Mouse (Mus musculus) midbrain, embryonic 12.5 days (tissue): ENCODE data around the gene Rbm6. TPM values are rescaled to one million over a fixed set of nuclear protein-coding genes. Genes with fewer than 3 reads are reported as not detected.

Experiments used
- ATAC-seq: fragments of 200-750 bp; cut with Nextera tagmentation; 2 replicates; pipeline ENCODE4 v1.8.0; 2017; ENCODE audit warnings: low read depth, moderate TSS enrichment, moderate library complexity; ENCODE audit not compliant: low FRiP score
- H3K27ac ChIP-seq: fragments of 300-500 bp; sonication (generic); replicated peaks from 2 replicates; pipeline ENCODE4 v1.5.1; 2016; ENCODE audit warnings: mild to moderate bottlenecking
- H3K27me3 ChIP-seq: fragments of 300-500 bp; sonication (generic); 2 replicates; pipeline ENCODE4 v1.6.1; 2016; ENCODE audit warnings: mild to moderate bottlenecking
- H3K36me3 ChIP-seq: fragments of 300-500 bp; sonication (generic); 2 replicates; pipeline ENCODE4 v1.6.1; 2016
- H3K4me1 ChIP-seq: fragments of 300-500 bp; sonication (generic); 2 replicates; pipeline ENCODE4 v1.6.1; 2016
- H3K4me2 ChIP-seq: fragments of 300-500 bp; sonication (generic); replicated peaks from 2 replicates; pipeline ENCODE4 v1.6.1; 2016; ENCODE audit warnings: mild to moderate bottlenecking, moderate library complexity
- H3K4me3 ChIP-seq: fragments of 300-500 bp; sonication (generic); 2 replicates; pipeline ENCODE4 v1.5.1; 2016; ENCODE audit warnings: mild to moderate bottlenecking
- H3K9ac ChIP-seq: fragments of 300-500 bp; sonication (generic); replicated peaks from 2 replicates; pipeline ENCODE4 v1.6.1; 2016; ENCODE audit warnings: mild to moderate bottlenecking, moderate library complexity
- H3K9me3 ChIP-seq: fragments of 300-500 bp; sonication (generic); 2 replicates; pipeline ENCODE4 v1.6.1; 2016; ENCODE audit warnings: mild to moderate bottlenecking
- WGBS: fragments of 180-500 bp; shearing (Covaris S2); methylation state at CpG from one replicate; pipeline ENCODE4 v1.1.7; 2016; 5-methylcytosine and 5-hydroxymethylcytosine counted together
- polyA plus RNA-seq: library from polyadenylated mRNA; unstranded; fragments of >200 nt; fragmentation: Nextera tagmentation; extraction: Ambion mirVana; gene quantifications from 2 replicates; pipeline ENCODE4 v1.2.1, GENCODE M21; 2016

Rbm6 gene
- polyA plus RNA-seq, 1 experiment from 2014 or later: 135 TPM

- no peak overlapping the region for H3K9ac ChIP-seq
- no peak overlapping the region for H3K4me3 ChIP-seq
- H3K36me3 ChIP-seq: peaks cover 11% of the 10 kb centered on the region
- no peak overlapping the region for H3K4me2 ChIP-seq
- WGBS: 74% methylated on average over 1 of the region's 1 CpGs
- ATAC-seq: no peak
- no peaks in the 10 kb centered on the region for H3K9me3 ChIP-seq
- no peak overlapping the region for H3K27ac ChIP-seq
- no peaks in the 10 kb centered on the region for H3K4me1 ChIP-seq
- no peaks in the 10 kb centered on the region for H3K27me3 ChIP-seq
Observed at GRCm38 (mm10) chr9:107864493-107864892, 8.5 kb downstream of the Rbm6 start.

GRCm38 (mm10) chr9:107858343-107858742 is 14.7 kb downstream of the Rbm6 start:
- Histone ChIP-seq H3K27me3 (no peaks in the 10 kb centered on the region), H3K9me3 (no peaks in the 10 kb centered on the region), H3K9ac (no peak overlapping the region), H3K4me3 (no peak overlapping the region), H3K4me1 (no peaks in the 10 kb centered on the region), H3K4me2 (no peak overlapping the region), H3K27ac (no peak overlapping the region), H3K36me3 (peaks cover 28% of the 10 kb centered on the region)
- WGBS: 98% methylated on average over 3 of the region's 3 CpGs
- ATAC-seq: no peak

GRCm38 (mm10) chr9:107848922-107849321 is 24.1 kb downstream of the Rbm6 start:
- 96% methylated on average over 7 of the region's 7 CpGs for WGBS

GRCm38 (mm10) chr9:107842709-107843108 is 30.3 kb downstream of the Rbm6 start:
- no peak overlapping the region for H3K27ac ChIP-seq
- H3K4me3 ChIP-seq: no peak overlapping the region
- no peaks in the 10 kb centered on the region for H3K27me3 ChIP-seq
- no peaks in the 10 kb centered on the region for H3K4me1 ChIP-seq
- H3K9ac ChIP-seq: no peak overlapping the region
- H3K36me3 ChIP-seq: peaks cover 38% of the 10 kb centered on the region
- 97% methylated on average over 2 of the region's 2 CpGs for WGBS
- ATAC-seq: no peak
- no peak overlapping the region for H3K4me2 ChIP-seq
- H3K9me3 ChIP-seq: no peaks in the 10 kb centered on the region

More at GRCm38 (mm10) chr9:107848922-107849321, 24.1 kb downstream of the Rbm6 start:
- no peaks in the 10 kb centered on the region for H3K4me1 ChIP-seq
- H3K4me3 ChIP-seq: no peak overlapping the region
- H3K27me3 ChIP-seq: no peaks in the 10 kb centered on the region
- peaks cover 59% of the 10 kb centered on the region for H3K36me3 ChIP-seq
- no peak overlapping the region for H3K27ac ChIP-seq
- ATAC-seq: no peak
- H3K9me3 ChIP-seq: no peaks in the 10 kb centered on the region
- no peak overlapping the region for H3K4me2 ChIP-seq
- H3K9ac ChIP-seq: no peak overlapping the region

GRCm38 (mm10) chr9:107838869-107839268 is 34.2 kb downstream of the Rbm6 start:
- 97% methylated on average over 1 of the region's 1 CpGs for WGBS
- no peak for ATAC-seq
- Histone ChIP-seq H3K27me3 (no peaks in the 10 kb centered on the region), H3K4me3 (no peak overlapping the region), H3K9me3 (no peaks in the 10 kb centered on the region), H3K9ac (no peak overlapping the region), H3K27ac (no peak overlapping the region), H3K4me2 (no peak overlapping the region), H3K4me1 (no peaks in the 10 kb centered on the region), H3K36me3 (peaks cover 13% of the 10 kb centered on the region)

- Histone ChIP-seq H3K4me3 (no peak overlapping the region), H3K27ac (no peak overlapping the region), H3K36me3 (peaks cover 25% of the 10 kb centered on the region), H3K9ac (no peak overlapping the region), H3K9me3 (no peaks in the 10 kb centered on the region), H3K4me1 (no peaks in the 10 kb centered on the region), H3K27me3 (no peaks in the 10 kb centered on the region), H3K4me2 (no peak overlapping the region)
- WGBS: 90% methylated on average over 3 of the region's 3 CpGs
- ATAC-seq: no peak
Observed at GRCm38 (mm10) chr9:107833826-107834225, 39.2 kb downstream of the Rbm6 start.

GRCm38 (mm10) chr9:107831765-107832164 is 41.3 kb downstream of the Rbm6 start:
- no peak for ATAC-seq
- H3K9ac ChIP-seq: no peak overlapping the region
- H3K4me1 ChIP-seq: no peaks in the 10 kb centered on the region
- H3K4me3 ChIP-seq: no peak overlapping the region
- no peaks in the 10 kb centered on the region for H3K9me3 ChIP-seq
- H3K27me3 ChIP-seq: no peaks in the 10 kb centered on the region
- H3K4me2 ChIP-seq: no peak overlapping the region
- no peak overlapping the region for H3K27ac ChIP-seq
- peaks cover 26% of the 10 kb centered on the region for H3K36me3 ChIP-seq

GRCm38 (mm10) chr9:107812132-107812531 is 60.9 kb downstream of the Rbm6 start:
- H3K27ac ChIP-seq: no peak overlapping the region
- H3K36me3 ChIP-seq: peaks cover 51% of the 10 kb centered on the region
- H3K9me3 ChIP-seq: no peaks in the 10 kb centered on the region
- 95% methylated on average over 1 of the region's 1 CpGs for WGBS
- ATAC-seq: no peak
- no peak overlapping the region for H3K9ac ChIP-seq
- no peaks in the 10 kb centered on the region for H3K27me3 ChIP-seq
- H3K4me2 ChIP-seq: no peak overlapping the region
- H3K4me3 ChIP-seq: no peak overlapping the region
- no peaks in the 10 kb centered on the region for H3K4me1 ChIP-seq

GRCm38 (mm10) chr9:107810985-107811384 is 62.1 kb downstream of the Rbm6 start:
- no peak overlapping the region for H3K4me3 ChIP-seq
- ATAC-seq: no peak
- H3K27ac ChIP-seq: no peak overlapping the region
- H3K27me3 ChIP-seq: no peaks in the 10 kb centered on the region
- no peaks in the 10 kb centered on the region for H3K4me1 ChIP-seq
- peaks cover 45% of the 10 kb centered on the region for H3K36me3 ChIP-seq
- H3K4me2 ChIP-seq: no peak overlapping the region
- no peak overlapping the region for H3K9ac ChIP-seq
- 95% methylated on average over 2 of the region's 2 CpGs for WGBS
- H3K9me3 ChIP-seq: no peaks in the 10 kb centered on the region

GRCm38 (mm10) chr9:107791714-107792113 is 81.3 kb downstream of the Rbm6 start:
- Histone ChIP-seq H3K4me2 (no peak overlapping the region), H3K9me3 (no peaks in the 10 kb centered on the region), H3K4me3 (no peak overlapping the region), H3K27ac (no peak overlapping the region), H3K27me3 (no peaks in the 10 kb centered on the region), H3K9ac (no peak overlapping the region), H3K4me1 (no peaks in the 10 kb centered on the region), H3K36me3 (peaks cover 66% of the 10 kb centered on the region)
- WGBS: 91% methylated on average over 6 of the region's 6 CpGs
- ATAC-seq: no peak

- Histone ChIP-seq H3K4me2 (no peak overlapping the region), H3K27me3 (no peaks in the 10 kb centered on the region), H3K27ac (no peak overlapping the region), H3K9ac (no peak overlapping the region), H3K4me1 (no peaks in the 10 kb centered on the region), H3K36me3 (peaks cover 84% of the 10 kb centered on the region), H3K4me3 (no peak overlapping the region), H3K9me3 (no peaks in the 10 kb centered on the region)
- whole genome bisulfite sequencing: 92% methylated on average over 11 of the region's 11 CpGs
- ATAC-seq: no peak
Observed at GRCm38 (mm10) chr9:107782536-107783203, 90.4 kb downstream of the Rbm6 start.

- Histone ChIP-seq H3K4me2 (no peak overlapping the region), H3K27ac (no peak overlapping the region), H3K27me3 (no peaks in the 10 kb centered on the region), H3K9ac (no peak overlapping the region), H3K4me1 (no peaks in the 10 kb centered on the region), H3K36me3 (peaks cover 77% of the 10 kb centered on the region), H3K9me3 (no peaks in the 10 kb centered on the region), H3K4me3 (no peak overlapping the region)
- ATAC-seq: no peak
Observed at GRCm38 (mm10) chr9:107776809-107777208, 96.2 kb downstream of the Rbm6 start.

- Histone ChIP-seq H3K36me3 (peaks cover 55% of the 10 kb centered on the region), H3K9ac (no peak overlapping the region)
Observed at GRCm38 (mm10) chr9:107774411-107774810, 98.6 kb downstream of the Rbm6 start.

More at GRCm38 (mm10) chr9:107774411-107774810, 98.6 kb downstream of the Rbm6 start:
- H3K4me2 ChIP-seq: no peak overlapping the region
- no peaks in the 10 kb centered on the region for H3K9me3 ChIP-seq
- peaks cover 4% of the 10 kb centered on the region; the same call in 1 of the 2 replicates for H3K4me1 ChIP-seq
- 95% methylated on average over 3 of the region's 3 CpGs for WGBS
- ATAC-seq: no peak
- H3K4me3 ChIP-seq: no peak overlapping the region
- no peak overlapping the region for H3K27ac ChIP-seq
- no peaks in the 10 kb centered on the region for H3K27me3 ChIP-seq
